Mouse (Mus musculus): Measurements from ENCODE around the gene B130006D01Rik. TPM values are rescaled to one million over a fixed set of nuclear protein-coding genes. Genes with fewer than 3 reads are reported as not detected.

Gene B130006D01Rik
- polyA plus RNA-seq, 1 experiment = 0.34 TPM

GRCm38 (mm10) chr11:95762996-95763395 is 39.6 kb downstream of the B130006D01Rik start:
- Histone ChIP-seq H3K27ac (ENCODE audit: control insufficient read depth, insufficient read depth, low read length) (no peak overlapping the region), H3K4me3 (ENCODE audit: control insufficient read depth, insufficient read depth, low read length) (no peak overlapping the region), H3K27me3 (ENCODE audit: control insufficient read depth, insufficient read depth, low read length) (no peaks in the 10 kb centered on the region), H3K4me1 (replicated peaks; ENCODE audit: control insufficient read depth, insufficient read depth, low read length) (no peaks in the 10 kb centered on the region), H3K36me3 (ENCODE audit: control insufficient read depth, insufficient read depth, low read length) (peaks cover 10% of the 10 kb centered on the region; the same call in 1 of the 2 replicates)
- DNase-seq = no peak
- 97% methylated on average over 4 of the region's 4 CpGs for WGBS
- no peak for TF ChIP-seq POLR2A (IDR thresholded peaks at IDR 0.05; ENCODE audit: control insufficient read depth, extremely low read depth, insufficient read depth, low read length, poor library complexity)
- TF ChIP-seq CTCF (IDR thresholded peaks at IDR 0.05; ENCODE audit: borderline replicate concordance, control insufficient read depth, extremely low read depth, insufficient read depth, low read length, poor library complexity) = no peak

DNA sequence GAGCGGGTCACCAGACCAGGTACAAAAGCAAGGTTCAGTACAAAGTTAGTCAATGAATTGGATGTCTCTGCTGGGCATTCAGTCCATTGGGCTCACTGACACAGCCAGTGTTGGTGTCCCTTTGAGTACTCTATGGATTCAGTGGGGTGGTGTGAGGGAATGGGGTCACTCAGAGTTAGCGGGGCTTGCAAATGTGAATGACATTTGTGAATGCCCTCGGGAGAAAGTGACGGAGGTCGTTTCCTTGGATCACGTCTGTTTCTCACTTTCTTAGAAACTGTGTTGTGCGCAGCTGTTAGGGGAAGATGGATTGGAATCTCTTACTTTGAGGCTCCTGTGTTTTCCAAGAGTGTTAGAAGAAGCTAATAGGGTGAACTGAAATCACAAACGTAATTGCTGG is 41.4 kb downstream of the B130006D01Rik start:
- Histone ChIP-seq H3K4me3 (ENCODE audit: control insufficient read depth, insufficient read depth, low read length) (no peak overlapping the region), H3K27ac (ENCODE audit: control insufficient read depth, insufficient read depth, low read length) (no peak overlapping the region), H3K27me3 (ENCODE audit: control insufficient read depth, insufficient read depth, low read length) (no peaks in the 10 kb centered on the region), H3K36me3 (ENCODE audit: control insufficient read depth, insufficient read depth, low read length) (peaks cover 22% of the 10 kb centered on the region), H3K4me1 (replicated peaks; ENCODE audit: control insufficient read depth, insufficient read depth, low read length) (no peaks in the 10 kb centered on the region)
- TF ChIP-seq POLR2A (IDR thresholded peaks at IDR 0.05; ENCODE audit: control insufficient read depth, extremely low read depth, insufficient read depth, low read length, poor library complexity) (no peak), CTCF (IDR thresholded peaks at IDR 0.05; ENCODE audit: borderline replicate concordance, control insufficient read depth, extremely low read depth, insufficient read depth, low read length, poor library complexity) (no peak)
- no peak for DNase-seq
- 97% methylated on average over 8 of the region's 8 CpGs for WGBS

DNA sequence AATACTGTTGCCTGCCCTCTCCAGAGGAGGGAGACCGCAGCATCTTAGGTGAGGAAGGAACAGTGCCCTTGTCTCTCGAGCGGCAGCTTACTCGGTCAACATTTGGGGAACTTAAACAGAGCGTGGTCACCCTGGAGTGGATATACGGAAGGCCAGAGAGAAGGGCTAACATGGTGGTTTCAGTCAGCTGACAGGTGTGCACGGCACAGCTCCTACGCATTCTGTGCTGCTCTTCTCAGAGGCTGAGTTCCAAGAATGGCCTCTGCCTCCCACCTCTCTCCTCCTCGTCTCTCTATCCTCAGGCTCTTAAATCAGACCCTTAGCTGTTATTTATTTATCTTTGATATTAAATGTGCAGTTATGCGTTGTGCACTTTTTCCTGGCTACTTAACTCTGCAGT is 41.9 kb downstream of the B130006D01Rik start:
- Histone ChIP-seq H3K4me3 (ENCODE audit: control insufficient read depth, insufficient read depth, low read length) (no peak overlapping the region), H3K36me3 (ENCODE audit: control insufficient read depth, insufficient read depth, low read length) (peaks cover 26% of the 10 kb centered on the region), H3K27ac (ENCODE audit: control insufficient read depth, insufficient read depth, low read length) (no peak overlapping the region), H3K4me1 (replicated peaks; ENCODE audit: control insufficient read depth, insufficient read depth, low read length) (no peaks in the 10 kb centered on the region), H3K27me3 (ENCODE audit: control insufficient read depth, insufficient read depth, low read length) (no peaks in the 10 kb centered on the region)
- 90% methylated on average over 10 of the region's 10 CpGs for WGBS
- no peak for TF ChIP-seq CTCF (IDR thresholded peaks at IDR 0.05; ENCODE audit: borderline replicate concordance, control insufficient read depth, extremely low read depth, insufficient read depth, low read length, poor library complexity)
- no peak for TF ChIP-seq POLR2A (IDR thresholded peaks at IDR 0.05; ENCODE audit: control insufficient read depth, extremely low read depth, insufficient read depth, low read length, poor library complexity)
- no peak for DNase-seq

DNA sequence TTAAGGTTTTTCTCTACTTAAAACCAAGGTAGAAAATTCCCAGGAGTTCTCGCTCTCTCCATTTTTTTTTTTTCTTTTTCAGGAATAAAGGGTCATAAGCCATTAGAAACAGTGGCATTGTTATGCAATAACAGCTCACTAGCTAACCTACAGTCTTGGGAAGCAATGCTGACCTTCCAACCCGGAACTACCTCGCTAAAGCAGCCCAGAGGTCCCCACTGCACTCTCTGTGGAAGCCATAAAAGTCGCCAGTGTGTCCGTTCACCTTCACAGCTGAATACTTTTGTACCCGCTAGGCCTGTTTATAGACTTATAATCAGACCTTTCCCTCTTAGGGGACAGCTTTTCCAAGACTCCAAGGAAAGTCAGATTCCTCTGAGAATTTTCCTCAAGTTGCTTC is 44.9 kb downstream of the B130006D01Rik start:
- TF ChIP-seq CTCF (IDR thresholded peaks at IDR 0.05; ENCODE audit: borderline replicate concordance, control insufficient read depth, extremely low read depth, insufficient read depth, low read length, poor library complexity) (no peak), POLR2A (IDR thresholded peaks at IDR 0.05; ENCODE audit: control insufficient read depth, extremely low read depth, insufficient read depth, low read length, poor library complexity) (no peak)
- WGBS = 97% methylated on average over 6 of the region's 6 CpGs
- Histone ChIP-seq H3K4me3 (ENCODE audit: control insufficient read depth, insufficient read depth, low read length) (no peak overlapping the region), H3K36me3 (ENCODE audit: control insufficient read depth, insufficient read depth, low read length) (peaks cover 26% of the 10 kb centered on the region), H3K27me3 (ENCODE audit: control insufficient read depth, insufficient read depth, low read length) (no peaks in the 10 kb centered on the region), H3K27ac (ENCODE audit: control insufficient read depth, insufficient read depth, low read length) (no peak overlapping the region), H3K4me1 (replicated peaks; ENCODE audit: control insufficient read depth, insufficient read depth, low read length) (no peaks in the 10 kb centered on the region)
- DNase-seq = no peak

DNA sequence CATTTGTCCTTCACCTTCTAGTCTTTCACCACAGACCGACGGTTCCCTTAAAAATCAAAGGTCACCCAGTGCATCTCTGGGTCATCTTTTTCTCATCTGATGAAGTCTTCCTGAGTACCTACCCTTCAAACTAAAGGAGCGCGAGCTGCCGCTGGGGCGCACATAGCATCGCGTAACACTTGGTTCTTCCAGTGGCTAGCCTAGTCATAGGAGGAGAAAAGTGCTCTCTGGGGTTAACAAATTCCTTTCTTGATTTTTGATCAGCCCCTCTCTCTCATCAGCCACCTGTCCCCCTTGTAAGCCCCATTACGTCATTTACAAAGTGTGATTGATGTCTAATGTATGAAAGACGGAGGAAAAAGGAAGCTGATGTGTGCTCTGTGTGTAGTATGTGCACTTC is 45.8 kb downstream of the B130006D01Rik start:
- 95% methylated on average over 10 of the region's 10 CpGs for WGBS
- Histone ChIP-seq H3K36me3 (ENCODE audit: control insufficient read depth, insufficient read depth, low read length) (peaks cover 16% of the 10 kb centered on the region), H3K27ac (ENCODE audit: control insufficient read depth, insufficient read depth, low read length) (no peak overlapping the region), H3K27me3 (ENCODE audit: control insufficient read depth, insufficient read depth, low read length) (no peaks in the 10 kb centered on the region), H3K4me3 (ENCODE audit: control insufficient read depth, insufficient read depth, low read length) (no peak overlapping the region), H3K4me1 (replicated peaks; ENCODE audit: control insufficient read depth, insufficient read depth, low read length) (no peaks in the 10 kb centered on the region)
- DNase-seq = no peak
- TF ChIP-seq POLR2A (IDR thresholded peaks at IDR 0.05; ENCODE audit: control insufficient read depth, extremely low read depth, insufficient read depth, low read length, poor library complexity) = no peak
- TF ChIP-seq CTCF (IDR thresholded peaks at IDR 0.05; ENCODE audit: borderline replicate concordance, control insufficient read depth, extremely low read depth, insufficient read depth, low read length, poor library complexity) = no peak

DNA sequence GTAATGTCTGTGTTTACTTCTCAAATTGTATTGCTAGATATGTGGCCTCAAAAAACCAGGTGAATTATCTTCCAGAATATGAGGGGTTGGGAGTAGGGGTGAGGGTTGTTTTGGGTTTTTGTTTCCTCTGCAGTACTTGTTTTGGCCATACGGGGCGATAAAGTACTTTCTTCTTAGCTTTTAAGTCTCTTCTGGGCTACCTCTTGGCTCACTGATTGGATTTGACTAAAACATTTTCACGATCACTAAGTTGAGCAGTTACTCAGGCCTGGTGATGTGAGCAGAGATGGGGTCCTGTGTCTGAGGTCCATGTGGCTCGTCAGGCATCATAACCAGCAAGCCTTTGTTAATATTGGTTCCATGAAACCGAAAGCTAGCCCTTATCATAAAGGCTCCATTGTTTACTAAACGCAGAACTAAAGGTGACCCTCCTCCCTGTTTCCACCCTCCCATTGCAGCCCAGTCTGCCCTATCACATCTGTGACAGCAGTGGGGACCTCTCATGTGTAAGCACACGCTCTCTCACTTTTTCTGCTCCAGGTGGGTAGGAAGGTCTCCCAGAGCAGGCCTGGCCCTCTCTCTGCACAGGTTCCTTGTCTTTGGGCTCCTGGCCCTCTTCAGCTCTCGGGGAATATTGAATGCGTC is 47.5 kb downstream of the B130006D01Rik start:
- Histone ChIP-seq H3K4me3 (ENCODE audit: control insufficient read depth, insufficient read depth, low read length) (no peak overlapping the region), H3K36me3 (ENCODE audit: control insufficient read depth, insufficient read depth, low read length) (peaks cover 15% of the 10 kb centered on the region), H3K27me3 (ENCODE audit: control insufficient read depth, insufficient read depth, low read length) (no peaks in the 10 kb centered on the region), H3K27ac (ENCODE audit: control insufficient read depth, insufficient read depth, low read length) (no peak overlapping the region), H3K4me1 (replicated peaks; ENCODE audit: control insufficient read depth, insufficient read depth, low read length) (no peaks in the 10 kb centered on the region)
- DNase-seq = peak; percentile 17
- TF ChIP-seq POLR2A (IDR thresholded peaks at IDR 0.05; ENCODE audit: control insufficient read depth, extremely low read depth, insufficient read depth, low read length, poor library complexity) = no peak
- TF ChIP-seq CTCF (IDR thresholded peaks at IDR 0.05; ENCODE audit: borderline replicate concordance, control insufficient read depth, extremely low read depth, insufficient read depth, low read length, poor library complexity) = no peak
- WGBS = 86% methylated on average over 9 of the region's 9 CpGs

- peaks cover 15% of the 10 kb centered on the region for H3K36me3 ChIP-seq (ENCODE audit: control insufficient read depth, insufficient read depth, low read length)
- DNase-seq = no peak
- 97% methylated on average over 8 of the region's 8 CpGs for WGBS
- TF ChIP-seq CTCF (IDR thresholded peaks at IDR 0.05; ENCODE audit: borderline replicate concordance, control insufficient read depth, extremely low read depth, insufficient read depth, low read length, poor library complexity) (no peak), POLR2A (IDR thresholded peaks at IDR 0.05; ENCODE audit: control insufficient read depth, extremely low read depth, insufficient read depth, low read length, poor library complexity) (no peak)
- H3K27ac ChIP-seq (ENCODE audit: control insufficient read depth, insufficient read depth, low read length) = no peak overlapping the region
- H3K27me3 ChIP-seq (ENCODE audit: control insufficient read depth, insufficient read depth, low read length) = no peaks in the 10 kb centered on the region
- no peak overlapping the region for H3K4me3 ChIP-seq (ENCODE audit: control insufficient read depth, insufficient read depth, low read length)
- no peaks in the 10 kb centered on the region for H3K4me1 ChIP-seq (replicated peaks; ENCODE audit: control insufficient read depth, insufficient read depth, low read length)
Measured at GRCm38 (mm10) chr11:95771665-95772064, 48.3 kb downstream of the B130006D01Rik start.
